Mouse (Mus musculus) kidney, postnatal 0 days (tissue): ENCODE measurements around the gene Snip1. TPM values are rescaled to one million over a fixed set of nuclear protein-coding genes. Genes with fewer than 3 reads are reported as not detected.
A peak's percentile ranks its signal among the peaks of the same experiment; 100 is the strongest.

Experiments used
- ATAC-seq: fragments of 200-750 bp; cut with Nextera tagmentation; replicated peaks from 2 replicates; pipeline ENCODE4 v1.8.0; 2017; ENCODE audit warnings: low read depth, moderate number of reproducible peaks, moderate TSS enrichment, moderate library complexity; ENCODE audit not compliant: low FRiP score
- DNase-seq: peaks from one replicate; pipeline ENCODE4 v3.0.0-alpha.2; 2016; ENCODE audit warnings: low spot score
- H3K27ac ChIP-seq: fragments of 300-500 bp; sonication (generic); 2 replicates; pipeline ENCODE4 v1.5.1; 2014; ENCODE audit warnings: mild to moderate bottlenecking
- H3K27me3 ChIP-seq: fragments of 300-500 bp; sonication (generic); 2 replicates; pipeline ENCODE4 v1.6.1; 2014; ENCODE audit warnings: low read length, mixed read lengths; ENCODE audit not compliant: insufficient read depth
- H3K36me3 ChIP-seq: fragments of 300-500 bp; sonication (generic); 2 replicates; pipeline ENCODE4 v1.6.1; 2014; ENCODE audit warnings: low read length, mixed read lengths; ENCODE audit not compliant: insufficient read depth
- H3K4me1 ChIP-seq: fragments of 300-500 bp; sonication (generic); replicated peaks from 2 replicates; pipeline ENCODE4 v1.6.1; 2014; ENCODE audit warnings: antibody characterized with exemption, low read length, mixed read lengths; ENCODE audit not compliant: insufficient read depth
- H3K4me2 ChIP-seq: fragments of 300-500 bp; sonication (generic); 2 replicates; pipeline ENCODE4 v1.6.1; 2014; ENCODE audit warnings: mild to moderate bottlenecking, low read length, moderate library complexity, mixed read lengths
- H3K4me3 ChIP-seq: fragments of 300-500 bp; sonication (generic); replicated peaks from 2 replicates; pipeline ENCODE4 v1.5.1; 2014; ENCODE audit warnings: low read depth, low read length
- H3K9ac ChIP-seq: fragments of 300-500 bp; sonication (generic); 2 replicates; pipeline ENCODE4 v1.6.1; 2014; ENCODE audit warnings: low read depth, low read length
- H3K9me3 ChIP-seq: fragments of 300-500 bp; sonication (generic); replicated peaks from 2 replicates; pipeline ENCODE4 v1.6.1; 2016; ENCODE audit warnings: low read length, inconsistent platforms, mixed read lengths
- CTCF ChIP-seq: IDR thresholded peaks from 2 replicates; pipeline ENCODE4 v1.5.1; 2016; ENCODE audit warnings: antibody characterized with exemption, low read depth, mild to moderate bottlenecking, moderate library complexity
- WGBS: fragments of 180-500 bp; shearing (Covaris S2); extraction: QIAGEN DNeasy Blood & Tissue Kit; methylation state at CpG from one replicate; pipeline ENCODE4 v1.1.7; 2014; 5-methylcytosine and 5-hydroxymethylcytosine counted together
- polyA plus RNA-seq: library from polyadenylated mRNA; unstranded; fragments of >200 nt; fragmentation: Nextera tagmentation; extraction: Ambion mirVana; gene quantifications from 2 replicates; pipeline ENCODE4 v1.2.1, GENCODE M21; 2015

Gene Snip1
- polyA plus RNA-seq, 1 experiment from 2014 or later, result 26.0 TPM

- no peak overlapping the region for H3K9ac ChIP-seq
- no peak overlapping the region for H3K4me2 ChIP-seq
- no peaks in the 10 kb centered on the region for H3K27me3 ChIP-seq
- H3K36me3 ChIP-seq, result peaks cover 4% of the 10 kb centered on the region; the same call in 1 of the 2 replicates
- DNase-seq (no peak), ATAC-seq (no peak)
- no peak overlapping the region for H3K27ac ChIP-seq
- H3K4me1 ChIP-seq, result no peaks in the 10 kb centered on the region
- no peak for TF ChIP-seq CTCF
- 95% methylated on average over 5 of the region's 5 CpGs for WGBS
- H3K9me3 ChIP-seq, result no peaks in the 10 kb centered on the region
- no peak overlapping the region for H3K4me3 ChIP-seq
Observed at GRCm38 (mm10) chr4:125096066-125096465, 29.6 kb downstream of the Snip1 start.

- 44% methylated on average over 4 of the region's 4 CpGs for WGBS
- Histone ChIP-seq H3K27me3 (no peaks in the 10 kb centered on the region), H3K9ac (no peak overlapping the region), H3K36me3 (peaks cover 4% of the 10 kb centered on the region; the same call in 1 of the 2 replicates), H3K4me1 (no peaks in the 10 kb centered on the region), H3K4me2 (no peak overlapping the region), H3K4me3 (no peak overlapping the region), H3K27ac (no peak overlapping the region), H3K9me3 (no peaks in the 10 kb centered on the region)
- ATAC-seq (no peak), DNase-seq (no peak)
- no peak for TF ChIP-seq CTCF
Observed at GRCm38 (mm10) chr4:125097412-125097811, 30.9 kb downstream of the Snip1 start.

- Histone ChIP-seq H3K9me3 (no peaks in the 10 kb centered on the region), H3K4me2 (no peak overlapping the region), H3K27me3 (no peaks in the 10 kb centered on the region), H3K36me3 (0 out of 2 replicates have a peak, but pooled peaks cover 4% of the 10 kb centered on the region), H3K4me3 (no peak overlapping the region), H3K4me1 (no peaks in the 10 kb centered on the region), H3K9ac (no peak overlapping the region), H3K27ac (no peak overlapping the region)
- ATAC-seq, result peak; percentile 63; the same call in 1 of the 2 replicates
- TF ChIP-seq CTCF, result peak; percentile 95
- peak; percentile 85 for DNase-seq
- WGBS, result 12% methylated on average over 8 of the region's 8 CpGs
Observed at GRCm38 (mm10) chr4:125099458-125099857, 33.0 kb downstream of the Snip1 start.

DNA sequence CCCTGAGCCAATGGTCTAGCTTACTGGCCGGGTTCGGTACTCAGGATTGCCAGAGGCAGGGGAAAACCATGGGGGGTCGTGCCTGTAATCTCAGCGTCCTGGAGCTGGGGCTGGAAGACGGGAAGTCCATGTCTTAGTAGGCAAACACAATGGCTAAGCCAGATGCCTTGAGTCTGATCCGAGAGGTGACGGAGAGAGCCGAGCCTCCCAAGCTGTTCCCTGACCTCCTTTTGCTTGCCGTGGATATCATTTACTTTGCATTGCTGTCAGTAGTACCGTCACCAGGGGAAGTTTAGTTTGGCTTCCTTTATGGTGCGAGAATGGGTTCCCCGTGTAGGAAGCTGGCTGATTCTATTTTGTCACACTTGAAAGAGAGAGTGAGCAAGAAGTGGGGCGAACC lies 34.9 kb downstream of the Snip1 start:
- Histone ChIP-seq H3K27me3 (no peaks in the 10 kb centered on the region), H3K4me2 (no peak overlapping the region), H3K9me3 (no peaks in the 10 kb centered on the region), H3K4me3 (no peak overlapping the region), H3K27ac (no peak overlapping the region), H3K36me3 (0 out of 2 replicates have a peak, but pooled peaks cover 13% of the 10 kb centered on the region), H3K4me1 (no peaks in the 10 kb centered on the region), H3K9ac (no peak overlapping the region)
- ATAC-seq (no peak), DNase-seq (no peak)
- 77% methylated on average over 13 of the region's 13 CpGs for WGBS
- TF ChIP-seq CTCF, result no peak

DNA sequence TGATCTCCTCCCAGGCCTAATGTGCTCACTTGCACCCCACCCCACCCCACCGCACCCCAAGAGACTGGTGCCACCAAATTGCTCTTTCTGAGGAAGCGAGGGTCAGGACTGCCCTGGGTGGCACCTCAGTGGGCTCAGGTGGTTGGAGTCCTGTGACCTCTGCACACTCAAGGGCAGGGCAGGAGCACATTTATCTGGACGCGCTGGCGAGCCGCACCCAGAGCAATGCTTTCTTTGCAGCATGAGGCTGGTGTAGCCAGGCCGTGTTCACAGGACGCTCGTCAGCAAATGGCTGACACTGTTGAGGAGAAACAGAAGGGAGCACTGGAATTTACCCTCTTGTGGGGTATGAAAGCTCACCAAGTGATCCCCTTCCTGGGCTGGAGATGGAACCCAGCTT lies 38.9 kb downstream of the Snip1 start:
- Histone ChIP-seq H3K27ac (no peak overlapping the region), H3K9me3 (no peaks in the 10 kb centered on the region), H3K36me3 (0 out of 2 replicates have a peak, but pooled peaks cover 19% of the 10 kb centered on the region), H3K4me3 (no peak overlapping the region), H3K9ac (no peak overlapping the region), H3K4me2 (no peak overlapping the region), H3K4me1 (no peaks in the 10 kb centered on the region), H3K27me3 (no peaks in the 10 kb centered on the region)
- ATAC-seq, result no peak
- no peak for DNase-seq
- WGBS, result 90% methylated on average over 9 of the region's 9 CpGs
- TF ChIP-seq CTCF, result no peak

GRCm38 (mm10) chr4:125114638-125115037 lies 48.2 kb downstream of the Snip1 start:
- no peak overlapping the region for H3K4me2 ChIP-seq
- no peaks in the 10 kb centered on the region for H3K27me3 ChIP-seq
- H3K9ac ChIP-seq, result no peak overlapping the region
- no peaks in the 10 kb centered on the region for H3K9me3 ChIP-seq
- DNase-seq (peak; percentile 94), ATAC-seq (peak; percentile 50)
- H3K36me3 ChIP-seq, result 0 out of 2 replicates have a peak, but pooled peaks cover under 1% of the 10 kb centered on the region
- 4% methylated on average over 6 of the region's 6 CpGs for WGBS
- peak; percentile 81 for TF ChIP-seq CTCF
- no peak overlapping the region for H3K4me3 ChIP-seq
- H3K27ac ChIP-seq, result peak overlapping the region; percentile 66
- H3K4me1 ChIP-seq, result peaks cover 13% of the 10 kb centered on the region; the same call in 1 of the 2 replicates

DNA sequence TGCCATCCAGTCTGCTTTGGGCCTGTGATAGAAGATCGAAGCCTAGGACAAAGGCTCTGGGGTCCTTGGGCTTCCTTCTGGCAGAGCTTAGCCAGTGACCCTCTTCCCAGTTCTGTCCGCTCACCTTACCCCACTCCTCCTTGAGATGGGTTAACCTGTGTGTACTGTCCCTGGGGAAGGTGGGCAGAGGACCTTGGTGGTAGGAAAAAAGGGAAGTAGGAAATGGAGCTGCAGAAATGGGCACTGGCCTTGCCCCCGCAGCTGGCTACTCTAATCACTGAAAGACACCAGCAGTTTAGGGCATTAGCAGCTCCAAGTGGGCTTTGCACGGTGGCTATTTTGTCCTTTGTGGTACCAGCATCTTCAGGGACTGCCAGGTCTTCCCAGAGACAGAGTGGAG lies 48.6 kb downstream of the Snip1 start:
- H3K27me3 ChIP-seq, result no peaks in the 10 kb centered on the region
- DNase-seq, result no peak
- TF ChIP-seq CTCF, result no peak
- no peak for ATAC-seq
- H3K4me2 ChIP-seq, result no peak overlapping the region
- H3K36me3 ChIP-seq, result no peaks in the 10 kb centered on the region; the same call in 1 of the 2 replicates
- no peak overlapping the region for H3K9ac ChIP-seq
- H3K4me3 ChIP-seq, result no peak overlapping the region
- H3K9me3 ChIP-seq, result no peaks in the 10 kb centered on the region
- H3K4me1 ChIP-seq, result peaks cover 13% of the 10 kb centered on the region; the same call in 1 of the 2 replicates
- peak overlapping the region; percentile 66 for H3K27ac ChIP-seq
- 69% methylated on average over 4 of the region's 4 CpGs for WGBS
